Mouse (Mus musculus): Measurements from ENCODE around the gene Fam185a. TPM values are rescaled to one million over a fixed set of nuclear protein-coding genes. Genes with fewer than 3 reads are reported as not detected.

Gene Fam185a
- polyA plus RNA-seq, 1 experiment: 1.9 TPM

GRCm38 (mm10) chr5:21491469-21491868 lies 66.7 kb downstream of the Fam185a start:
- H3K36me3 ChIP-seq (ENCODE audit: control insufficient read depth, insufficient read depth): no peaks in the 10 kb centered on the region
- no peaks in the 10 kb centered on the region for H3K27me3 ChIP-seq (ENCODE audit: control insufficient read depth, insufficient read depth, insufficient read length)
- H3K4me3 ChIP-seq: no peak overlapping the region
- no peaks in the 10 kb centered on the region for H3K79me2 ChIP-seq (ENCODE audit: control insufficient read depth, insufficient read depth)
- peak overlapping the region; percentile 85 for H3K4me2 ChIP-seq (ENCODE audit: low read depth)
- no peak overlapping the region for H3ac ChIP-seq (ENCODE audit: control insufficient read depth, insufficient read length)
- no peak for TF ChIP-seq MAX (IDR thresholded peaks at IDR 0.05; ENCODE audit: low read depth)
- TF ChIP-seq SRF (IDR thresholded peaks at IDR 0.05; ENCODE audit: control insufficient read depth, insufficient read length, low read depth): no peak
- no peak for TF ChIP-seq USF1 (IDR thresholded peaks at IDR 0.05; ENCODE audit: low read depth)
- no peak for TF ChIP-seq TCF12 (IDR thresholded peaks at IDR 0.05; ENCODE audit: insufficient read depth, poor library complexity, severe bottlenecking)
- no peak for TF ChIP-seq MYOG (IDR thresholded peaks at IDR 0.05; ENCODE audit: control insufficient read depth in 1 of 3, insufficient read depth in 1 of 3, insufficient read length in 2 of 3, low read depth in 2 of 3)
- TF ChIP-seq CEBPB (IDR thresholded peaks at IDR 0.05; ENCODE audit: insufficient read depth, poor library complexity, severe bottlenecking): no peak
- no peak for TF ChIP-seq TCF3 (IDR thresholded peaks at IDR 0.05; ENCODE audit: insufficient read length, low read depth)
- no peak for TF ChIP-seq E2F4 (IDR thresholded peaks at IDR 0.05; ENCODE audit: insufficient read depth)
- no peak for TF ChIP-seq POLR2AphosphoS2 (IDR thresholded peaks at IDR 0.05; ENCODE audit: insufficient read length, low read depth)

GRCm38 (mm10) chr5:21492213-21492612 lies 67.5 kb downstream of the Fam185a start:
- H3K4me2 ChIP-seq (ENCODE audit: low read depth): peak overlapping the region; percentile 85

GRCm38 (mm10) chr5:21493294-21493999 lies 68.7 kb downstream of the Fam185a start:
- Histone ChIP-seq H3K36me3 (ENCODE audit: control insufficient read depth, insufficient read depth) (no peaks in the 10 kb centered on the region), H3K4me3 (no peak overlapping the region), H3K4me2 (ENCODE audit: low read depth) (peak overlapping the region; percentile 85), H3ac (ENCODE audit: control insufficient read depth, insufficient read length) (no peak overlapping the region), H3K79me2 (ENCODE audit: control insufficient read depth, insufficient read depth) (no peaks in the 10 kb centered on the region), H3K27me3 (ENCODE audit: control insufficient read depth, insufficient read depth, insufficient read length) (no peaks in the 10 kb centered on the region)
- TF ChIP-seq POLR2AphosphoS2 (IDR thresholded peaks at IDR 0.05; ENCODE audit: insufficient read length, low read depth): no peak
- TF ChIP-seq REST (IDR thresholded peaks at IDR 0.05; ENCODE audit: insufficient read depth, insufficient read length): no peak
- peak in 2 of 3 experiments; percentile 10 to 27 for TF ChIP-seq MYOG (IDR thresholded peaks at IDR 0.05; ENCODE audit: control insufficient read depth in 1 of 3, insufficient read depth in 1 of 3, insufficient read length in 2 of 3, low read depth in 2 of 3)
- TF ChIP-seq TCF12 (IDR thresholded peaks at IDR 0.05; ENCODE audit: insufficient read depth, poor library complexity, severe bottlenecking): peak; percentile 53
- no peak for TF ChIP-seq SRF (IDR thresholded peaks at IDR 0.05; ENCODE audit: control insufficient read depth, insufficient read length, low read depth)
- TF ChIP-seq POLR2A (IDR thresholded peaks at IDR 0.05; ENCODE audit: insufficient read length, low read depth): no peak
- TF ChIP-seq MAX (IDR thresholded peaks at IDR 0.05; ENCODE audit: low read depth): no peak
- TF ChIP-seq CEBPB (IDR thresholded peaks at IDR 0.05; ENCODE audit: insufficient read depth, poor library complexity, severe bottlenecking): peak; percentile 86
- no peak for TF ChIP-seq TCF3 (IDR thresholded peaks at IDR 0.05; ENCODE audit: insufficient read length, low read depth)
- TF ChIP-seq E2F4 (IDR thresholded peaks at IDR 0.05; ENCODE audit: insufficient read depth): no peak
- TF ChIP-seq MYOD1 (IDR thresholded peaks at IDR 0.05; ENCODE audit: control insufficient read depth in 1 of 3, insufficient read length in 2 of 3, low read depth in 2 of 3): peak; percentile 33 to 70 (median 68)
- TF ChIP-seq USF1 (IDR thresholded peaks at IDR 0.05; ENCODE audit: low read depth): no peak

More at GRCm38 (mm10) chr5:21492213-21492612, 67.5 kb downstream of the Fam185a start:
- TF ChIP-seq MYOD1 (IDR thresholded peaks at IDR 0.05; ENCODE audit: control insufficient read depth in 1 of 3, insufficient read length in 2 of 3, low read depth in 2 of 3) (no peak), TCF12 (IDR thresholded peaks at IDR 0.05; ENCODE audit: insufficient read depth, poor library complexity, severe bottlenecking) (no peak), TCF3 (IDR thresholded peaks at IDR 0.05; ENCODE audit: insufficient read length, low read depth) (no peak), SRF (IDR thresholded peaks at IDR 0.05; ENCODE audit: control insufficient read depth, insufficient read length, low read depth) (no peak), MAX (IDR thresholded peaks at IDR 0.05; ENCODE audit: low read depth) (no peak), POLR2A (IDR thresholded peaks at IDR 0.05; ENCODE audit: insufficient read length, low read depth) (no peak), MYOG (IDR thresholded peaks at IDR 0.05; ENCODE audit: control insufficient read depth in 1 of 3, insufficient read depth in 1 of 3, insufficient read length in 2 of 3, low read depth in 2 of 3) (no peak), CEBPB (IDR thresholded peaks at IDR 0.05; ENCODE audit: insufficient read depth, poor library complexity, severe bottlenecking) (no peak), USF1 (IDR thresholded peaks at IDR 0.05; ENCODE audit: low read depth) (no peak)
- no peak overlapping the region for H3K4me3 ChIP-seq
- H3K27me3 ChIP-seq (ENCODE audit: control insufficient read depth, insufficient read depth, insufficient read length): no peaks in the 10 kb centered on the region
- H3K36me3 ChIP-seq (ENCODE audit: control insufficient read depth, insufficient read depth): no peaks in the 10 kb centered on the region
- no peaks in the 10 kb centered on the region for H3K79me2 ChIP-seq (ENCODE audit: control insufficient read depth, insufficient read depth)
- no peak overlapping the region for H3ac ChIP-seq (ENCODE audit: control insufficient read depth, insufficient read length)

- H3K4me2 ChIP-seq (ENCODE audit: low read depth): peak overlapping the region; percentile 85
- H3K79me2 ChIP-seq (ENCODE audit: control insufficient read depth, insufficient read depth): no peaks in the 10 kb centered on the region
- no peaks in the 10 kb centered on the region for H3K36me3 ChIP-seq (ENCODE audit: control insufficient read depth, insufficient read depth)
- no peaks in the 10 kb centered on the region for H3K27me3 ChIP-seq (ENCODE audit: control insufficient read depth, insufficient read depth, insufficient read length)
- no peak overlapping the region for H3ac ChIP-seq (ENCODE audit: control insufficient read depth, insufficient read length)
- H3K4me3 ChIP-seq: no peak overlapping the region
- TF ChIP-seq TCF12 (IDR thresholded peaks at IDR 0.05; ENCODE audit: insufficient read depth, poor library complexity, severe bottlenecking): no peak
- no peak for TF ChIP-seq USF1 (IDR thresholded peaks at IDR 0.05; ENCODE audit: low read depth)
- no peak for TF ChIP-seq POLR2A (IDR thresholded peaks at IDR 0.05; ENCODE audit: insufficient read length, low read depth)
- TF ChIP-seq E2F4 (IDR thresholded peaks at IDR 0.05; ENCODE audit: insufficient read depth): no peak
- TF ChIP-seq MYOG (IDR thresholded peaks at IDR 0.05; ENCODE audit: control insufficient read depth in 1 of 3, insufficient read depth in 1 of 3, insufficient read length in 2 of 3, low read depth in 2 of 3): no peak
- no peak for TF ChIP-seq MAX (IDR thresholded peaks at IDR 0.05; ENCODE audit: low read depth)
- TF ChIP-seq SRF (IDR thresholded peaks at IDR 0.05; ENCODE audit: control insufficient read depth, insufficient read length, low read depth): no peak
- TF ChIP-seq MYOD1 (IDR thresholded peaks at IDR 0.05; ENCODE audit: control insufficient read depth in 1 of 3, insufficient read length in 2 of 3, low read depth in 2 of 3): no peak
- TF ChIP-seq POLR2AphosphoS2 (IDR thresholded peaks at IDR 0.05; ENCODE audit: insufficient read length, low read depth): no peak
- TF ChIP-seq CEBPB (IDR thresholded peaks at IDR 0.05; ENCODE audit: insufficient read depth, poor library complexity, severe bottlenecking): no peak
- no peak for TF ChIP-seq TCF3 (IDR thresholded peaks at IDR 0.05; ENCODE audit: insufficient read length, low read depth)
Observed at GRCm38 (mm10) chr5:21494781-21495180, 70.0 kb downstream of the Fam185a start.

Measured in myocyte (in vitro differentiated cells).